Mouse (Mus musculus) heart, adult 2 months (tissue): Measurements from ENCODE around the gene Kank2.

Experiments used
- CTCF ChIP-seq: fragments of 200-600 bp; IDR thresholded peaks from 2 replicates; pipeline ENCODE4 v1.8.1; 2022; ENCODE audit warnings: antibody characterized with exemption, mild to moderate bottlenecking, moderate library complexity
- POLR2A ChIP-seq: fragments of 200-500 bp; IDR thresholded peaks from 2 replicates; pipeline ENCODE4 v1.6.1; 2011; ENCODE audit warnings: mild to moderate bottlenecking, low read depth, low read length, control low read depth; ENCODE audit not compliant: insufficient read depth

- TF ChIP-seq POLR2A (no peak), CTCF (peak; percentile 93)
Observed at GRCm38 (mm10) chr9:21786906-21787305, 11.6 kb downstream of the Kank2 start.
